Mouse (Mus musculus) E14TG2a.4 (cell line): ENCODE results near the gene Dbn1.

Experiments used
- H3K27me3 ChIP-seq: 2 replicates; pipeline ENCODE4 v1.6.1; 2014; ENCODE audit warnings: low read length, control low read depth; ENCODE audit not compliant: insufficient read depth
- H3K36me3 ChIP-seq: 2 replicates; pipeline ENCODE4 v1.6.1; 2014; ENCODE audit warnings: low read length, control low read depth; ENCODE audit not compliant: insufficient read depth
- H3K4me1 ChIP-seq: replicated peaks from 2 replicates; pipeline ENCODE4 v1.6.1; 2014; ENCODE audit warnings: low read depth, low read length, control low read depth
- H3K4me3 ChIP-seq: replicated peaks from 2 replicates; pipeline ENCODE4 v1.5.1; 2014; ENCODE audit warnings: mild to moderate bottlenecking, low read length
- H3K9me3 ChIP-seq: 2 replicates; pipeline ENCODE4 v1.6.1; 2014; ENCODE audit warnings: low read length, control low read depth
- CTCF ChIP-seq: conservative IDR thresholded peaks from 2 replicates; pipeline ENCODE4 v1.5.1; 2014; ENCODE audit warnings: low read length
- NANOG ChIP-seq: IDR thresholded peaks from 2 replicates; pipeline ENCODE4 v1.6.1; 2014; ENCODE audit warnings: borderline replicate concordance, low read length, mixed read lengths
- POU5F1 ChIP-seq: IDR thresholded peaks from 2 replicates; pipeline ENCODE4 v1.6.1; 2014; ENCODE audit warnings: low read length, borderline replicate concordance

The Dbn1 gene

DNA sequence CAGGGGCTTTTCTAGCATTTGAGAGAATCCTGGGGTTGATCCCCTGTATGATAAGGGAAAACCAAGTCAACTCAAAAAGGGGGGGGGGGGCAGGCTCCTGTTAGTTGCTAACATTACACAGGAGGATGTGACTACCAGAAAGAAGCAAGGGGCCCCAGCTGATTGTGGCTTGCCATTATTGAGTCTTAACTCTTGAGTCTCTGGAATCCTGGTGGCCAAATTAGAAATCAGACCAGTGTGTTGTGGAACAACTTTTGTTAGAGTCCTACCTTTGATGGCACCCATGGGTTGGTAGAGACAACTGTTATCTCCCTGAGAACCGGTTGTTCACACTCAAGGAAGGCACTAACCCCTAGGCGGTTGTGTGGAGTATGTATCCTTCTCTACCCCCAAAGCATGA lies 24.9 kb downstream of the Dbn1 start:
- TF ChIP-seq POU5F1 (no peak), NANOG (no peak), CTCF (no peak)
- H3K4me3 ChIP-seq = no peak overlapping the region
- H3K4me1 ChIP-seq = peaks cover 61% of the 10 kb centered on the region
- peaks cover 62% of the 10 kb centered on the region for H3K36me3 ChIP-seq
- peaks cover 32% of the 10 kb centered on the region for H3K27me3 ChIP-seq
- H3K9me3 ChIP-seq = no peaks in the 10 kb centered on the region

DNA sequence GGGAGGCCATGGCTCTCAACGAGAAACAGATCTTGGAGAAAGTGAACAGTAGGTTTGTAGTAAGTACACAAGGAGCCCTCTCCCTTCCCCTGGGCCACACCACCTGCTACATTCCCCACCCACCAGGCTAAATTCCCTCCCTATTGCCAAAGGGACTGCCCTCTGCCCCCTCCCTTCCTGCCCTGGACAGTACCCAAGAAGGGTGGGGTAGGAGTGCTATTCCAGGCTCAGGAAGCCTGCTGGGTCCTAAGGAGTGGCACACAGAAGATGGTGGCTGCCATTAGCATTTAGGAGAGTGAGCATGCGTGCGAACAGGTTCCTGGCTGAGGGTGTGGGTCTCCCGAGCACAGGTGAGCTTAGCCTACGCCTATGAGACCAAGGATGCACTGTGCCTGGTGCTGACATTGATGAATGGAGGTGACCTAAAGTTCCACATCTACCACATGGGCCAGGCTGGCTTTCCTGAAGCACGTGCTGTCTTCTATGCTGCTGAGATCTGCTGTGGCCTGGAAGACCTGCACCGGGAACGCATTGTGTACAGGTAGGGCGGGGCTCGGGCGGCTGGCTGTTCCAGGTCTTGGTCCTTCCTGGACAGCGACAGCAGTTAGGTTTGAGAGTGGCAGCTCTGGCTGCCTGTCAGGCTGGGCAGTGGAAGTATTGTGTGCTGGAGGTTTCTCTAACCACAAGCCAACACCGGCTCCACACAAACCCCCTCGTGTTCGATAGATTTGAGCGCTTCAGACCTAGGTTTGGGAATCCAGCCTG lies 35.9 kb downstream of the Dbn1 start:
- no peaks in the 10 kb centered on the region for H3K27me3 ChIP-seq
- H3K36me3 ChIP-seq = peaks cover 97% of the 10 kb centered on the region
- TF ChIP-seq NANOG (no peak), POU5F1 (no peak), CTCF (no peak)
- no peaks in the 10 kb centered on the region for H3K9me3 ChIP-seq
- H3K4me3 ChIP-seq = peak overlapping the region; percentile 51
- H3K4me1 ChIP-seq = peaks cover 79% of the 10 kb centered on the region

DNA sequence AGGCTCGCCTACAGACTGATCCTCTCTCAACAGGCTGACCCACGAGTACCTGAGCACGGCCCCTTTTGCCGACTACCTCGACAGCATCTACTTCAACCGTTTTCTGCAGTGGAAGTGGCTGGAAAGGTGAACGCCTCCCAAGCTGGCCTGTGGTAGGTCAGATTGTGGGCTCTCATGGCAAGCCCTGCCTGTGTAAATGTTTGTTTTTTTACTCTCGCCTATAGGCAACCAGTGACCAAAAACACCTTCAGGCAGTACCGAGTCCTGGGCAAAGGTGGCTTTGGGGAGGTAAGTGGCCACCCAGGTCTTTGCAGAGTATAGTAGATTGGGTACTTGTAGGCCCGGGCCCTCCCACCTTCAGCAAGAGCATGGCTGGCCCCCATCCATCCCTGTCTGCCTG lies 36.6 kb downstream of the Dbn1 start:
- TF ChIP-seq POU5F1 (no peak), CTCF (no peak), NANOG (no peak)
- H3K4me1 ChIP-seq = peaks cover 83% of the 10 kb centered on the region

GRCm38 (mm10) chr13:55450511-55450980 lies 37.4 kb downstream of the Dbn1 start:
- peak overlapping the region; percentile 51 for H3K4me3 ChIP-seq
- peaks cover 90% of the 10 kb centered on the region for H3K36me3 ChIP-seq
- H3K4me1 ChIP-seq = peaks cover 85% of the 10 kb centered on the region
- TF ChIP-seq CTCF (no peak), NANOG (no peak), POU5F1 (no peak)
- H3K27me3 ChIP-seq = no peaks in the 10 kb centered on the region
- no peaks in the 10 kb centered on the region for H3K9me3 ChIP-seq

More for the DNA sequence above, 36.6 kb downstream of the Dbn1 start:
- Histone ChIP-seq H3K4me3 (peak overlapping the region; percentile 51), H3K36me3 (peaks cover 97% of the 10 kb centered on the region), H3K27me3 (no peaks in the 10 kb centered on the region), H3K9me3 (no peaks in the 10 kb centered on the region)

- Histone ChIP-seq H3K9me3 (no peaks in the 10 kb centered on the region), H3K27me3 (no peaks in the 10 kb centered on the region), H3K36me3 (peaks cover 83% of the 10 kb centered on the region), H3K4me1 (peaks cover 85% of the 10 kb centered on the region), H3K4me3 (peak overlapping the region; percentile 98)
- peak; percentile 20; the same call in 1 of the 2 replicates for TF ChIP-seq CTCF
- TF ChIP-seq NANOG = no peak
Observed at GRCm38 (mm10) chr13:55449679-55450441, 38.1 kb downstream of the Dbn1 start.

GRCm38 (mm10) chr13:55449205-55449604 lies 38.7 kb downstream of the Dbn1 start:
- H3K9me3 ChIP-seq = no peaks in the 10 kb centered on the region
- peaks cover 77% of the 10 kb centered on the region for H3K36me3 ChIP-seq
- H3K4me3 ChIP-seq = peak overlapping the region; percentile 98
- TF ChIP-seq POU5F1 (no peak), CTCF (no peak), NANOG (no peak)
- peaks cover 83% of the 10 kb centered on the region for H3K4me1 ChIP-seq
- H3K27me3 ChIP-seq = no peaks in the 10 kb centered on the region

- no peaks in the 10 kb centered on the region for H3K27me3 ChIP-seq
- peak overlapping the region; percentile 98 for H3K4me3 ChIP-seq
- H3K9me3 ChIP-seq = no peaks in the 10 kb centered on the region
- TF ChIP-seq NANOG (no peak), CTCF (no peak), POU5F1 (no peak)
- peaks cover 66% of the 10 kb centered on the region for H3K36me3 ChIP-seq
- H3K4me1 ChIP-seq = peaks cover 81% of the 10 kb centered on the region
Observed at GRCm38 (mm10) chr13:55448131-55448530, 39.8 kb downstream of the Dbn1 start.

- TF ChIP-seq CTCF = no peak
- no peak for TF ChIP-seq POU5F1
- TF ChIP-seq NANOG = no peak
- Histone ChIP-seq H3K27me3 (no peaks in the 10 kb centered on the region), H3K4me3 (peak overlapping the region; percentile 98), H3K36me3 (peaks cover 60% of the 10 kb centered on the region), H3K4me1 (peaks cover 81% of the 10 kb centered on the region), H3K9me3 (no peaks in the 10 kb centered on the region)
Observed at GRCm38 (mm10) chr13:55447543-55447943, 40.4 kb downstream of the Dbn1 start.
